Mouse (Mus musculus) lung, embryonic 14.5 days (tissue): Measurements from ENCODE around the gene Fbf1. TPM values are rescaled to one million over a fixed set of nuclear protein-coding genes. Genes with fewer than 3 reads are reported as not detected.

Experiments
- ATAC-seq: fragments of 200-750 bp; cut with Nextera tagmentation; 2 replicates; pipeline ENCODE4 v1.8.0; 2017; ENCODE audit warnings: mild to moderate bottlenecking, moderate TSS enrichment, moderate library complexity; ENCODE audit not compliant: insufficient read depth
- DNase-seq: peaks from one replicate; pipeline ENCODE4 v3.0.0-alpha.2; 2015
- H3K27ac ChIP-seq: fragments of 300-500 bp; sonication (generic); 2 replicates; pipeline ENCODE4 v1.5.1; 2014; ENCODE audit warnings: low read depth, mild to moderate bottlenecking, moderate library complexity
- H3K27me3 ChIP-seq: fragments of 300-500 bp; sonication (generic); 2 replicates; pipeline ENCODE4 v1.6.1; 2014; ENCODE audit warnings: low read length, control low read depth; ENCODE audit not compliant: insufficient read depth
- H3K36me3 ChIP-seq: fragments of 300-500 bp; sonication (generic); 2 replicates; pipeline ENCODE4 v1.6.1; 2014; ENCODE audit warnings: control low read depth; ENCODE audit not compliant: insufficient read depth
- H3K4me1 ChIP-seq: fragments of 300-500 bp; sonication (generic); 2 replicates; pipeline ENCODE4 v1.6.1; 2014; ENCODE audit warnings: antibody characterized with exemption, control low read depth; ENCODE audit not compliant: insufficient read depth
- H3K4me2 ChIP-seq: fragments of 300-500 bp; sonication (generic); 2 replicates; pipeline ENCODE4 v1.6.1; 2014; ENCODE audit warnings: mild to moderate bottlenecking
- H3K4me3 ChIP-seq: fragments of 300-500 bp; sonication (generic); 2 replicates; pipeline ENCODE4 v1.5.1; 2014; ENCODE audit warnings: low read depth, low read length
- H3K9ac ChIP-seq: fragments of 300-500 bp; sonication (generic); 2 replicates; pipeline ENCODE4 v1.6.1; 2014
- H3K9me3 ChIP-seq: fragments of 300-500 bp; sonication (generic); 2 replicates; pipeline ENCODE4 v1.6.1; 2016; ENCODE audit warnings: low read depth, low read length, control low read depth
- CTCF ChIP-seq: IDR thresholded peaks from 2 replicates; pipeline ENCODE4 v1.5.1; 2016; ENCODE audit warnings: antibody characterized with exemption, low read depth
- WGBS: fragments of 180-500 bp; shearing (Covaris S2); extraction: QIAGEN DNeasy Blood & Tissue Kit; methylation state at CpG from one replicate; pipeline ENCODE4 v1.1.7; 2014; 5-methylcytosine and 5-hydroxymethylcytosine counted together
- polyA plus RNA-seq: library from polyadenylated mRNA; unstranded; fragments of >200 nt; fragmentation: Nextera tagmentation; extraction: Ambion mirVana; gene quantifications from 2 replicates; pipeline ENCODE4 v1.2.1, GENCODE M21; 2014

Gene Fbf1
- polyA plus RNA-seq, 1 experiment from 2014 or later, result 35.2 TPM

DNA sequence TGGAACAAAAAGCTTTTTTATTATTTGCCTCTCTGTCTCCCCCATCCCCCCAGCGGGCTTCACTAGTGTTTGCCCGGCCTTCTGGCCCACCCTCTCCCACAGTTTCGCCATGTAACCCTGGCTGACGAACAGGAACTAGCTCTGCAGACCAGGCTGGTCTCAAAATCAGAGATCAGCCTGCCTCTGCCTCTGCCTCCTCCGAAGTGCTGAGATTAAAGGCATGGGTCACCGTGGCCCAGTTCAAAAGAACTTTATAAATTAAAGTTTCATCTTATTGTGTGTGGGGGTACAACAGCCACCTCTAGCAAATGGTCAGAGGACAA is 29.6 kb upstream of the Fbf1 start:
- Histone ChIP-seq H3K4me2 (peak overlapping the region; percentile 90; the same call in 1 of the 2 replicates), H3K27ac (no peak overlapping the region), H3K27me3 (no peaks in the 10 kb centered on the region), H3K9me3 (no peaks in the 10 kb centered on the region), H3K4me1 (peaks cover 6% of the 10 kb centered on the region; the same call in 1 of the 2 replicates), H3K36me3 (peaks cover 2% of the 10 kb centered on the region; the same call in 1 of the 2 replicates), H3K9ac (peak overlapping the region; percentile 81; the same call in 1 of the 2 replicates), H3K4me3 (0 out of 2 replicates have a peak overlapping the region, but pooled peaks have one; percentile 51)
- TF ChIP-seq CTCF, result no peak
- WGBS, result 89% methylated on average over 6 of the region's 6 CpGs
- DNase-seq, result no peak
- no peak for ATAC-seq

GRCm38 (mm10) chr11:116196866-116197583 is 29.1 kb upstream of the Fbf1 start:
- Histone ChIP-seq H3K4me3 (no peak overlapping the region), H3K4me2 (peak overlapping the region; percentile 90; the same call in 1 of the 2 replicates), H3K9ac (no peak overlapping the region; the same call in 1 of the 2 replicates), H3K9me3 (no peaks in the 10 kb centered on the region), H3K27me3 (no peaks in the 10 kb centered on the region), H3K4me1 (peaks cover 6% of the 10 kb centered on the region; the same call in 1 of the 2 replicates), H3K27ac (no peak overlapping the region), H3K36me3 (peaks cover 2% of the 10 kb centered on the region; the same call in 1 of the 2 replicates)
- no peak for DNase-seq
- 93% methylated on average over 18 of the region's 18 CpGs for WGBS
- no peak for TF ChIP-seq CTCF
- ATAC-seq, result no peak

GRCm38 (mm10) chr11:116196336-116196735 is 28.4 kb upstream of the Fbf1 start:
- Histone ChIP-seq H3K4me1 (peaks cover 6% of the 10 kb centered on the region; the same call in 1 of the 2 replicates), H3K9me3 (no peaks in the 10 kb centered on the region), H3K9ac (no peak overlapping the region), H3K4me3 (no peak overlapping the region), H3K27ac (no peak overlapping the region), H3K36me3 (peaks cover 4% of the 10 kb centered on the region; the same call in 1 of the 2 replicates), H3K27me3 (no peaks in the 10 kb centered on the region), H3K4me2 (no peak overlapping the region)
- 82% methylated on average over 3 of the region's 3 CpGs for WGBS
- ATAC-seq (no peak), DNase-seq (no peak)
- no peak for TF ChIP-seq CTCF

DNA sequence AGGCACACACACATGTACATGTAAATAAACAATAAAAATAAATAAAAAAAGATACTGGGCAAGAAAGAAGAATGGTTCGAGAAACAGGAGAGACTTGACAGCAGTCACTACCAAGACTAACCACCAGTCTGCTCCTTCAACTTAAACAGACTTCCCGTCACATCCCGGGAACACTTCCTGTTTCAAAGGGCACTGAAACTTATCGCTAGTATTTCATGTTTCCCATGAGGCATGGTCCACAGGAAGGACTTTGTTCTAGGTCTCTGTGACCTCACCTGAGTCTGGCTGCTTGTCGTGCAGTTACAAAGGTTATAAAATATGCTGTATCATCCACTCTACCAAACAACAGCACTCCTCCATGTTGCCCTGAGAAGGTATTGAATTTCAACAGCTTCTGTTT is 27.3 kb upstream of the Fbf1 start:
- DNase-seq (no peak), ATAC-seq (no peak)
- Histone ChIP-seq H3K4me1 (peaks cover 6% of the 10 kb centered on the region; the same call in 1 of the 2 replicates), H3K4me3 (no peak overlapping the region), H3K9ac (no peak overlapping the region), H3K27ac (no peak overlapping the region), H3K4me2 (no peak overlapping the region), H3K9me3 (no peaks in the 10 kb centered on the region), H3K27me3 (no peaks in the 10 kb centered on the region), H3K36me3 (peaks cover 6% of the 10 kb centered on the region; the same call in 1 of the 2 replicates)
- peak; percentile 22 for TF ChIP-seq CTCF
- 65% methylated on average over 5 of the region's 5 CpGs for WGBS

- Histone ChIP-seq H3K4me2 (no peak overlapping the region), H3K9ac (no peak overlapping the region), H3K36me3 (peaks cover 9% of the 10 kb centered on the region; the same call in 1 of the 2 replicates), H3K9me3 (no peaks in the 10 kb centered on the region), H3K27ac (no peak overlapping the region), H3K27me3 (no peaks in the 10 kb centered on the region), H3K4me1 (peaks cover 4% of the 10 kb centered on the region; the same call in 1 of the 2 replicates), H3K4me3 (no peak overlapping the region)
- no peak for TF ChIP-seq CTCF
- 92% methylated on average over 8 of the region's 8 CpGs for WGBS
- DNase-seq, result no peak
- no peak for ATAC-seq
Observed at GRCm38 (mm10) chr11:116194619-116195018, 26.7 kb upstream of the Fbf1 start.

GRCm38 (mm10) chr11:116187226-116187930 is 19.4 kb upstream of the Fbf1 start:
- ATAC-seq (no peak), DNase-seq (no peak)
- H3K4me3 ChIP-seq, result no peak overlapping the region
- H3K9ac ChIP-seq, result no peak overlapping the region
- H3K4me2 ChIP-seq, result no peak overlapping the region
- H3K4me1 ChIP-seq, result no peaks in the 10 kb centered on the region
- no peak overlapping the region for H3K27ac ChIP-seq
- no peaks in the 10 kb centered on the region for H3K9me3 ChIP-seq
- H3K27me3 ChIP-seq, result no peaks in the 10 kb centered on the region
- H3K36me3 ChIP-seq, result peaks cover 40% of the 10 kb centered on the region
- WGBS, result 50% methylated on average over 11 of the region's 11 CpGs
- TF ChIP-seq CTCF, result no peak

GRCm38 (mm10) chr11:116186360-116186759 is 18.4 kb upstream of the Fbf1 start:
- Histone ChIP-seq H3K4me2 (no peak overlapping the region), H3K9me3 (no peaks in the 10 kb centered on the region), H3K4me3 (no peak overlapping the region), H3K9ac (no peak overlapping the region), H3K4me1 (no peaks in the 10 kb centered on the region), H3K27me3 (no peaks in the 10 kb centered on the region), H3K36me3 (peaks cover 43% of the 10 kb centered on the region), H3K27ac (no peak overlapping the region)
- TF ChIP-seq CTCF, result no peak
- 83% methylated on average over 11 of the region's 11 CpGs for WGBS
- no peak for DNase-seq
- ATAC-seq, result no peak
